In genomic region chr9:32671970-32672859, GRCm38 (mm10) we compare ENCODE assay signal across 8 mouse cellular contexts. TPM values are rescaled to one million over a fixed set of nuclear protein-coding genes. Genes with fewer than 3 reads are reported as not detected.
A peak's percentile ranks its signal among the peaks of the same experiment; 100 is the strongest.
DNase-seq lines count a peak whose midpoint lies in the region; ATAC-seq lines count a peak whose summit lies in the region.

No protein-coding gene starts in this region.

- H3K36me3 ChIP-seq in limb, embryonic 15.5 days, result no peaks in the 10 kb centered on the region
- H3K36me3 ChIP-seq in midbrain, embryonic 14.5 days (ENCODE audit: control insufficient read depth, insufficient read depth, low read length), result no peaks in the 10 kb centered on the region

- 0 out of 2 replicates have a peak overlapping the region, but pooled peaks have one; percentile 23 for H3K9ac ChIP-seq in limb, embryonic 15.5 days
- H3K9ac ChIP-seq in midbrain, embryonic 14.5 days (replicated peaks; ENCODE audit: low read length), result peak overlapping the region; percentile 39

- peak; percentile 7 for DNase-seq in MN1 (ENCODE audit: low spot score)
- peak; percentile 57 to 63 for DNase-seq in gastrocnemius, postnatal 36 days
- DNase-seq in induced T-regulatory cell, adult 2 months (ENCODE audit: low read depth), result peak; percentile 80
- peak; percentile 69 for DNase-seq in midbrain, embryonic 14.5 days
- DNase-seq in spleen, postnatal 36 days (ENCODE audit: low spot score in 2 of 2), result peak; percentile 77
- DNase-seq in cerebellum, adult 11-12 months, result no peak

- H3K27ac ChIP-seq in brown adipose tissue, adult 24 weeks (replicated peaks; ENCODE audit: low read depth, low read length), result peak overlapping the region; percentile 92
- peak overlapping the region; percentile 74 for H3K27ac ChIP-seq in limb, embryonic 15.5 days
- no peak overlapping the region for H3K27ac ChIP-seq in midbrain, embryonic 14.5 days (replicated peaks; ENCODE audit: low read depth, low read length)

- peaks cover 35% of the 10 kb centered on the region for H3K4me1 ChIP-seq in brown adipose tissue, adult 24 weeks (ENCODE audit: control insufficient read depth, insufficient read depth, insufficient read length, low read length)
- peaks cover 40% of the 10 kb centered on the region for H3K4me1 ChIP-seq in limb, embryonic 15.5 days
- H3K4me1 ChIP-seq in midbrain, embryonic 14.5 days (ENCODE audit: control insufficient read depth, insufficient read depth, low read length), result peaks cover 27% of the 10 kb centered on the region

- intact Hi-C loops in gastrocnemius, postnatal 36 days (cut with DNase I), result no loop called here

- H3K9me3 ChIP-seq in limb, embryonic 15.5 days, result no peaks in the 10 kb centered on the region
- H3K9me3 ChIP-seq in midbrain, embryonic 14.5 days (ENCODE audit: control insufficient read depth, low read length), result no peaks in the 10 kb centered on the region

- H3K27me3 ChIP-seq in limb, embryonic 15.5 days, result no peaks in the 10 kb centered on the region
- H3K27me3 ChIP-seq in midbrain, embryonic 14.5 days (ENCODE audit: control insufficient read depth, insufficient read depth, low read length), result peaks cover 61% of the 10 kb centered on the region

- ATAC-seq in limb, embryonic 15.5 days (ENCODE audit: insufficient number of reproducible peaks, low FRiP score, low TSS enrichment, low read depth), result peak; percentile 87
- peak; percentile 40; the same call in 1 of the 2 replicates for ATAC-seq in midbrain, embryonic 14.5 days (ENCODE audit: low FRiP score, low TSS enrichment)

- 1% methylated on average over 35 of the region's 35 CpGs for whole genome bisulfite sequencing in limb, embryonic 15.5 days
- 2% methylated on average over 35 of the region's 35 CpGs for WGBS in midbrain, embryonic 14.5 days

- peak overlapping the region; percentile 66 for H3K4me2 ChIP-seq in limb, embryonic 15.5 days
- H3K4me2 ChIP-seq in midbrain, embryonic 14.5 days (ENCODE audit: low read length), result peak overlapping the region; percentile 64

- peak overlapping the region; percentile 41 for H3K4me3 ChIP-seq in brown adipose tissue, adult 24 weeks (ENCODE audit: insufficient read depth, low read depth, low read length)
- H3K4me3 ChIP-seq in limb, embryonic 15.5 days, result peak overlapping the region; percentile 34
- peak overlapping the region; percentile 36 for H3K4me3 ChIP-seq in midbrain, embryonic 14.5 days (replicated peaks; ENCODE audit: low read depth, low read length)

RNA-seq across cellular contexts. Expression of gene Ets1, which starts 36.2 kb away (rescaled TPM):
- 13.4 and 18.7 TPM in 2 replicates for polyA plus RNA-seq in brown adipose tissue, adult 24 weeks (2012; ENCODE audit: insufficient read depth, insufficient read length, missing spikeins)
- 10 to 100 TPM; 17.2 to 17.4 TPM for total RNA-seq in gastrocnemius, postnatal 36 days (2021)
- polyA plus RNA-seq in limb, embryonic 15.5 days (2015; fragmentation: Nextera tagmentation; extraction: Ambion mirVana), result 39.3 and 42.9 TPM in 2 replicates
- 8.3 and 19.6 TPM in 2 replicates for polyA plus RNA-seq in midbrain, embryonic 14.5 days (2014; fragmentation: Nextera tagmentation; extraction: Ambion mirVana)
